Mouse (Mus musculus) lung, embryonic 14.5 days (tissue): ENCODE results near the gene Cdk6. TPM values are rescaled to one million over a fixed set of nuclear protein-coding genes. Genes with fewer than 3 reads are reported as not detected.

Experiments
- ATAC-seq: fragments of 200-750 bp; cut with Nextera tagmentation; 2 replicates; pipeline ENCODE4 v1.8.0; 2017; ENCODE audit warnings: mild to moderate bottlenecking, moderate TSS enrichment, moderate library complexity; ENCODE audit not compliant: insufficient read depth
- DNase-seq: peaks from one replicate; pipeline ENCODE4 v3.0.0-alpha.2; 2015
- H3K27ac ChIP-seq: fragments of 300-500 bp; sonication (generic); 2 replicates; pipeline ENCODE4 v1.5.1; 2014; ENCODE audit warnings: low read depth, mild to moderate bottlenecking, moderate library complexity
- H3K27me3 ChIP-seq: fragments of 300-500 bp; sonication (generic); 2 replicates; pipeline ENCODE4 v1.6.1; 2014; ENCODE audit warnings: low read length, control low read depth; ENCODE audit not compliant: insufficient read depth
- H3K36me3 ChIP-seq: fragments of 300-500 bp; sonication (generic); 2 replicates; pipeline ENCODE4 v1.6.1; 2014; ENCODE audit warnings: control low read depth; ENCODE audit not compliant: insufficient read depth
- H3K4me1 ChIP-seq: fragments of 300-500 bp; sonication (generic); 2 replicates; pipeline ENCODE4 v1.6.1; 2014; ENCODE audit warnings: antibody characterized with exemption, control low read depth; ENCODE audit not compliant: insufficient read depth
- H3K4me2 ChIP-seq: fragments of 300-500 bp; sonication (generic); 2 replicates; pipeline ENCODE4 v1.6.1; 2014; ENCODE audit warnings: mild to moderate bottlenecking
- H3K4me3 ChIP-seq: fragments of 300-500 bp; sonication (generic); 2 replicates; pipeline ENCODE4 v1.5.1; 2014; ENCODE audit warnings: low read depth, low read length
- H3K9ac ChIP-seq: fragments of 300-500 bp; sonication (generic); 2 replicates; pipeline ENCODE4 v1.6.1; 2014
- H3K9me3 ChIP-seq: fragments of 300-500 bp; sonication (generic); 2 replicates; pipeline ENCODE4 v1.6.1; 2016; ENCODE audit warnings: low read depth, low read length, control low read depth
- CTCF ChIP-seq: IDR thresholded peaks from 2 replicates; pipeline ENCODE4 v1.5.1; 2016; ENCODE audit warnings: antibody characterized with exemption, low read depth
- WGBS: fragments of 180-500 bp; shearing (Covaris S2); extraction: QIAGEN DNeasy Blood & Tissue Kit; methylation state at CpG from one replicate; pipeline ENCODE4 v1.1.7; 2014; 5-methylcytosine and 5-hydroxymethylcytosine counted together
- polyA plus RNA-seq: library from polyadenylated mRNA; unstranded; fragments of >200 nt; fragmentation: Nextera tagmentation; extraction: Ambion mirVana; gene quantifications from 2 replicates; pipeline ENCODE4 v1.2.1, GENCODE M21; 2014

Cdk6 gene
- polyA plus RNA-seq, 1 experiment from 2014 or later: 57.8 TPM

GRCm38 (mm10) chr5:3369317-3369716 is 28.0 kb downstream of the Cdk6 start:
- H3K27ac ChIP-seq: peak overlapping the region; percentile 52; the same call in 1 of the 2 replicates
- no peak for TF ChIP-seq CTCF
- H3K4me3 ChIP-seq: no peak overlapping the region
- WGBS: 24% methylated on average over 6 of the region's 6 CpGs
- no peaks in the 10 kb centered on the region for H3K9me3 ChIP-seq
- DNase-seq (peak; percentile 64), ATAC-seq (peak; percentile 70)
- H3K9ac ChIP-seq: no peak overlapping the region
- no peaks in the 10 kb centered on the region for H3K4me1 ChIP-seq
- no peaks in the 10 kb centered on the region for H3K27me3 ChIP-seq
- H3K4me2 ChIP-seq: peak overlapping the region; percentile 31
- no peaks in the 10 kb centered on the region for H3K36me3 ChIP-seq

- no peak overlapping the region for H3K4me3 ChIP-seq
- ATAC-seq (no peak), DNase-seq (no peak)
- H3K9me3 ChIP-seq: no peaks in the 10 kb centered on the region
- no peak overlapping the region for H3K4me2 ChIP-seq
- 0 out of 2 replicates have a peak, but pooled peaks cover 3% of the 10 kb centered on the region for H3K36me3 ChIP-seq
- 77% methylated on average over 2 of the region's 2 CpGs for WGBS
- no peak overlapping the region for H3K9ac ChIP-seq
- no peaks in the 10 kb centered on the region for H3K4me1 ChIP-seq
- H3K27ac ChIP-seq: no peak overlapping the region
- no peaks in the 10 kb centered on the region for H3K27me3 ChIP-seq
- TF ChIP-seq CTCF: no peak
These were observed 29.9 kb downstream of the Cdk6 start for GRCm38 (mm10) chr5:3371212-3371611.

- Histone ChIP-seq H3K4me3 (no peak overlapping the region), H3K27ac (no peak overlapping the region), H3K9me3 (no peaks in the 10 kb centered on the region), H3K4me2 (no peak overlapping the region), H3K36me3 (0 out of 2 replicates have a peak, but pooled peaks cover 3% of the 10 kb centered on the region), H3K4me1 (no peaks in the 10 kb centered on the region), H3K9ac (no peak overlapping the region), H3K27me3 (no peaks in the 10 kb centered on the region)
- DNase-seq (no peak), ATAC-seq (no peak)
- TF ChIP-seq CTCF: no peak
- WGBS: 84% methylated on average over 10 of the region's 10 CpGs
These were observed 31.9 kb downstream of the Cdk6 start for GRCm38 (mm10) chr5:3373170-3373569.

GRCm38 (mm10) chr5:3374763-3375162 is 33.5 kb downstream of the Cdk6 start:
- Histone ChIP-seq H3K27ac (no peak overlapping the region), H3K4me2 (no peak overlapping the region), H3K27me3 (no peaks in the 10 kb centered on the region), H3K9ac (no peak overlapping the region), H3K4me1 (no peaks in the 10 kb centered on the region), H3K36me3 (0 out of 2 replicates have a peak, but pooled peaks cover 3% of the 10 kb centered on the region), H3K4me3 (no peak overlapping the region), H3K9me3 (no peaks in the 10 kb centered on the region)
- no peak for TF ChIP-seq CTCF
- 85% methylated on average over 10 of the region's 10 CpGs for WGBS
- no peak for DNase-seq
- no peak for ATAC-seq

- 93% methylated on average over 2 of the region's 2 CpGs for WGBS
- H3K27me3 ChIP-seq: no peaks in the 10 kb centered on the region
- no peak overlapping the region for H3K4me3 ChIP-seq
- H3K4me2 ChIP-seq: no peak overlapping the region
- no peaks in the 10 kb centered on the region for H3K9me3 ChIP-seq
- H3K27ac ChIP-seq: no peak overlapping the region
- ATAC-seq: no peak
- H3K36me3 ChIP-seq: 0 out of 2 replicates have a peak, but pooled peaks cover 3% of the 10 kb centered on the region
- H3K9ac ChIP-seq: no peak overlapping the region
- no peak for DNase-seq
- H3K4me1 ChIP-seq: 0 out of 2 replicates have a peak, but pooled peaks cover 2% of the 10 kb centered on the region
- no peak for TF ChIP-seq CTCF
These were observed 34.9 kb downstream of the Cdk6 start for GRCm38 (mm10) chr5:3376167-3376566.

GRCm38 (mm10) chr5:3379252-3379651 is 38.0 kb downstream of the Cdk6 start:
- no peak overlapping the region for H3K9ac ChIP-seq

GRCm38 (mm10) chr5:3380692-3381233 is 39.5 kb downstream of the Cdk6 start:
- no peak overlapping the region for H3K4me3 ChIP-seq
- DNase-seq: peak; percentile 56
- 0 out of 2 replicates have a peak overlapping the region, but pooled peaks have one; percentile 7 for H3K27ac ChIP-seq
- no peaks in the 10 kb centered on the region for H3K9me3 ChIP-seq
- no peak for TF ChIP-seq CTCF
- no peak overlapping the region for H3K9ac ChIP-seq
- 63% methylated on average over 9 of the region's 9 CpGs for WGBS
- no peaks in the 10 kb centered on the region for H3K27me3 ChIP-seq
- ATAC-seq: peak; percentile 68; the same call in 1 of the 2 replicates
- H3K4me2 ChIP-seq: no peak overlapping the region
- H3K36me3 ChIP-seq: 0 out of 2 replicates have a peak, but pooled peaks cover under 1% of the 10 kb centered on the region
- H3K4me1 ChIP-seq: peaks cover 6% of the 10 kb centered on the region; the same call in 1 of the 2 replicates

More at GRCm38 (mm10) chr5:3379252-3379651, 38.0 kb downstream of the Cdk6 start:
- no peak for TF ChIP-seq CTCF
- Histone ChIP-seq H3K4me2 (no peak overlapping the region), H3K4me1 (peaks cover 6% of the 10 kb centered on the region; the same call in 1 of the 2 replicates), H3K9me3 (no peaks in the 10 kb centered on the region), H3K27ac (no peak overlapping the region), H3K27me3 (no peaks in the 10 kb centered on the region), H3K36me3 (0 out of 2 replicates have a peak, but pooled peaks cover 3% of the 10 kb centered on the region), H3K4me3 (no peak overlapping the region)
- WGBS: 71% methylated on average over 4 of the region's 4 CpGs
- DNase-seq (no peak), ATAC-seq (no peak)
